Mouse (Mus musculus) stomach, embryonic 14.5 days (tissue): ENCODE data around the gene Etv6. TPM values are rescaled to one million over a fixed set of nuclear protein-coding genes. Genes with fewer than 3 reads are reported as not detected.

Experiments used
- ATAC-seq: fragments of 200-750 bp; cut with Nextera tagmentation; 2 replicates; pipeline ENCODE4 v1.8.0; 2017; ENCODE audit warnings: low read depth, moderate TSS enrichment; ENCODE audit not compliant: insufficient number of reproducible peaks, insufficient read depth, low FRiP score
- H3K27ac ChIP-seq: fragments of 300-500 bp; sonication (generic); 2 replicates; pipeline ENCODE4 v1.5.1; 2014; ENCODE audit warnings: mild to moderate bottlenecking, low read length, moderate library complexity, mixed read lengths
- H3K27me3 ChIP-seq: fragments of 300-500 bp; sonication (generic); 2 replicates; pipeline ENCODE4 v1.6.1; 2014; ENCODE audit warnings: low read length, control low read depth, mixed read lengths; ENCODE audit not compliant: control insufficient read depth, insufficient read depth
- H3K36me3 ChIP-seq: fragments of 300-500 bp; sonication (generic); 2 replicates; pipeline ENCODE4 v1.6.1; 2014; ENCODE audit warnings: mild to moderate bottlenecking, control low read depth, low read length, moderate library complexity, mixed read lengths; ENCODE audit not compliant: control insufficient read depth, insufficient read depth
- H3K4me1 ChIP-seq: fragments of 300-500 bp; sonication (generic); 2 replicates; pipeline ENCODE4 v1.6.1; 2014; ENCODE audit warnings: low read length, control low read depth, mixed read lengths; ENCODE audit not compliant: control insufficient read depth, insufficient read depth
- H3K4me2 ChIP-seq: fragments of 300-500 bp; sonication (generic); replicated peaks from 2 replicates; pipeline ENCODE4 v1.6.1; 2014; ENCODE audit warnings: low read depth, low read length, control low read depth
- H3K4me3 ChIP-seq: fragments of 300-500 bp; sonication (generic); 2 replicates; pipeline ENCODE4 v1.5.1; 2014; ENCODE audit warnings: low read depth, low read length, control low read depth
- H3K9ac ChIP-seq: fragments of 300-500 bp; sonication (generic); replicated peaks from 2 replicates; pipeline ENCODE4 v1.6.1; 2014; ENCODE audit warnings: low read depth, mild to moderate bottlenecking, control low read depth, low read length, moderate library complexity, mixed read lengths
- H3K9me3 ChIP-seq: fragments of 300-500 bp; sonication (generic); 2 replicates; pipeline ENCODE4 v1.6.1; 2016; ENCODE audit warnings: low read depth, low read length, control low read depth; ENCODE audit not compliant: control insufficient read depth
- WGBS: fragments of 180-500 bp; shearing (Covaris S2); extraction: QIAGEN DNeasy Blood & Tissue Kit; methylation state at CpG from one replicate; pipeline ENCODE4 v1.1.7; 2014; 5-methylcytosine and 5-hydroxymethylcytosine counted together
- polyA plus RNA-seq: library from polyadenylated mRNA; unstranded; fragments of >200 nt; fragmentation: Nextera tagmentation; extraction: Ambion mirVana; gene quantifications from 2 replicates; pipeline ENCODE4 v1.2.1, GENCODE M21; 2014

Gene Etv6
- polyA plus RNA-seq, 1 experiment from 2014 or later, result 16.0 TPM

- H3K9ac ChIP-seq, result no peak overlapping the region
- H3K4me2 ChIP-seq, result no peak overlapping the region
- H3K9me3 ChIP-seq, result no peaks in the 10 kb centered on the region
- H3K27ac ChIP-seq, result no peak overlapping the region
- H3K4me3 ChIP-seq, result no peak overlapping the region
- no peaks in the 10 kb centered on the region for H3K4me1 ChIP-seq
- H3K27me3 ChIP-seq, result no peaks in the 10 kb centered on the region
- H3K36me3 ChIP-seq, result no peaks in the 10 kb centered on the region; the same call in 1 of the 2 replicates
- ATAC-seq, result no peak
- 76% methylated on average over 6 of the region's 6 CpGs for WGBS
Measured at GRCm38 (mm10) chr6:134072906-134073305, 37.4 kb downstream of the Etv6 start.

DNA sequence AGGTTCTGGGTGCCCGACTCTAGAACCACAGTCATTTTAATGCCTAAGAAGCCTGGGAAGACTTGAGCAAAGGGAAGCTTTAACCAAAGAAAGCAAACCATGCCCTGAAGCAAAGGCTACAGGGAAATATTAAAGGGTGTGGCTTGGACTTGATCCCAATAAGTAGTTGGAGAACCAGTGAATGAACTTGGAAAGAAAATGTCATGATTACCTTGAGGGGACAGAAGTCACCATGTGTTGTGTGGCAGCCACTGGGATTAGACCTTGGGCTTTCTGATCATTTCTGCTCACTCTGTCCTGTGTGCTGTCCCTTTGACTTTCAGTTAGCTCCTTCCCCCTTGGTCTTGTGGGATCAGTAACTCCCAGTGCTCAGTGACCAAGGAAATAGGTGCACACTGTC is 38.9 kb downstream of the Etv6 start:
- Histone ChIP-seq H3K4me3 (no peak overlapping the region), H3K4me2 (no peak overlapping the region), H3K27ac (no peak overlapping the region), H3K4me1 (no peaks in the 10 kb centered on the region), H3K9me3 (no peaks in the 10 kb centered on the region), H3K36me3 (no peaks in the 10 kb centered on the region), H3K27me3 (no peaks in the 10 kb centered on the region), H3K9ac (no peak overlapping the region)
- no peak for ATAC-seq
- WGBS, result 93% methylated on average over 1 of the region's 1 CpGs

DNA sequence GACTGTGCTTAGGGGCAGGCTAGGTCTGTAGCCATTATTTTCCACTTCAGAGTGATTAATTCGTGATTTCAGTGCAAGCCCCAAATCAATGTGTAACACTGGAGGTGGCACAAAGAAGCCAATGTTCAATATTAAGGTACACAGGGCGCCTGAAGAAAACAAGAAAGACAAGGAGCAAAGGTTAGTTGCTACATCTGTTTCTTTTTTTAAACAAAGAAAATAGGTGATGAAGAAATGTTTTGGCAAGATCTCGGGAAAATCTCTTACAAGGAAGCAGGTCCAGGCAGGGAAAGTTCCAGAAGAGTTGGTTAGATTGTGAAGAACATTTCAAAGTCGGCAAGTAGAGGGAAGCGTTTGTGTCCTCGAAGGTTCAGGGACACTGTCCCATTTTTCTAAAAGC is 39.5 kb downstream of the Etv6 start:
- Histone ChIP-seq H3K4me2 (no peak overlapping the region), H3K27me3 (no peaks in the 10 kb centered on the region)

GRCm38 (mm10) chr6:134078016-134078415 is 42.5 kb downstream of the Etv6 start:
- no peak overlapping the region for H3K27ac ChIP-seq
- ATAC-seq, result no peak
- H3K36me3 ChIP-seq, result no peaks in the 10 kb centered on the region
- no peaks in the 10 kb centered on the region for H3K4me1 ChIP-seq
- H3K9me3 ChIP-seq, result no peaks in the 10 kb centered on the region
- H3K4me2 ChIP-seq, result no peak overlapping the region
- no peak overlapping the region for H3K4me3 ChIP-seq
- no peak overlapping the region for H3K9ac ChIP-seq
- WGBS, result 74% methylated on average over 6 of the region's 6 CpGs
- H3K27me3 ChIP-seq, result no peaks in the 10 kb centered on the region

More for the DNA sequence above, 39.5 kb downstream of the Etv6 start:
- Histone ChIP-seq H3K36me3 (no peaks in the 10 kb centered on the region), H3K9ac (no peak overlapping the region), H3K9me3 (no peaks in the 10 kb centered on the region), H3K27ac (no peak overlapping the region), H3K4me3 (no peak overlapping the region), H3K4me1 (no peaks in the 10 kb centered on the region)
- 80% methylated on average over 6 of the region's 6 CpGs for WGBS
- ATAC-seq, result no peak

GRCm38 (mm10) chr6:134079112-134079511 is 43.6 kb downstream of the Etv6 start:
- Histone ChIP-seq H3K36me3 (no peaks in the 10 kb centered on the region), H3K9ac (no peak overlapping the region), H3K4me2 (no peak overlapping the region), H3K27ac (no peak overlapping the region), H3K9me3 (no peaks in the 10 kb centered on the region), H3K4me1 (no peaks in the 10 kb centered on the region), H3K4me3 (no peak overlapping the region), H3K27me3 (no peaks in the 10 kb centered on the region)
- ATAC-seq, result no peak
- 83% methylated on average over 9 of the region's 9 CpGs for WGBS

DNA sequence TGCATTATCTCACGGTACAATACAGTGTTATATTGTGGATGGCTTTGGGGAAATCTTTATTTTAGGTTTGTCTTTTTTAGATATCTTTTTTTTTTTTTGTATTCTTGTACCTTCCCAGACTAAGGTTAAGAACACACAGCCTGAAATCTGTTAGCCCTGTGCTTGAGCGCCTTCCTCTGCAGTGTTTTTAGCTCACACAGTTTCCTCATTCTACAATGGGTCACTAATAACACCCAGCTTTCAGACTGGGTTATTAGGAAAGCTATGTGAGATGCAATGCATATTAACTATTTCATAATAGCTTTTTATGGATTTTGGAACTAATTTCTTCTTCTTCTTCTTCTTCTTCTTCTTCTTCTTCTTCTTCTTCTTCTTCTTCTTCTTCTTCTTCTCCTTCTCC is 44.1 kb downstream of the Etv6 start:
- no peaks in the 10 kb centered on the region for H3K36me3 ChIP-seq
- no peak for ATAC-seq
- H3K4me3 ChIP-seq, result no peak overlapping the region
- no peaks in the 10 kb centered on the region for H3K27me3 ChIP-seq
- no peaks in the 10 kb centered on the region for H3K9me3 ChIP-seq
- 93% methylated on average over 2 of the region's 2 CpGs for WGBS
- no peak overlapping the region for H3K4me2 ChIP-seq
- no peak overlapping the region for H3K9ac ChIP-seq
- H3K4me1 ChIP-seq, result no peaks in the 10 kb centered on the region
- H3K27ac ChIP-seq, result no peak overlapping the region

DNA sequence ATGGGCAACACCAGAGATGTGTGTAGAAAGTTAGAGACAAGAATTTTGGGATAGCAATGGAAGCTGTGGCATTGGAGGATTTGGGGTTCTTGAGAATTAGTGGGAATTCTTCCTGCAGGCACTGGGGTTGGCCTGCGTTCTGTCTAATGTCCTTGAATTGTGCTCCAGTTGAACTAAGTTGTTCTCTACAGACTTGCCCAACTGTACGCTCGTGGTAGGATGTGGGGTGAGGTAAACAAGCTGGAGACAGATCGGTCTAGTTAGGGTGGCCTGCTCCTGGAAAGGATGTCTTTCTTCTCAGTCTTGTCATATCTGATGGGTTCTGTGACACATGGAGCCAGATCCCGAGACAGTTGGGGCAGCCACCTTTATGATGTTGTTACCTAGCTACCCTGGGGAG is 45.4 kb downstream of the Etv6 start:
- no peaks in the 10 kb centered on the region for H3K4me1 ChIP-seq
- no peak overlapping the region for H3K27ac ChIP-seq
- WGBS, result 94% methylated on average over 5 of the region's 5 CpGs
- no peaks in the 10 kb centered on the region for H3K9me3 ChIP-seq
- no peak overlapping the region for H3K4me3 ChIP-seq
- H3K36me3 ChIP-seq, result no peaks in the 10 kb centered on the region
- H3K9ac ChIP-seq, result no peak overlapping the region
- no peaks in the 10 kb centered on the region for H3K27me3 ChIP-seq
- ATAC-seq, result no peak
- H3K4me2 ChIP-seq, result no peak overlapping the region

GRCm38 (mm10) chr6:134082229-134082920 is 46.9 kb downstream of the Etv6 start:
- no peak overlapping the region for H3K27ac ChIP-seq
- H3K4me3 ChIP-seq, result no peak overlapping the region
- H3K9ac ChIP-seq, result no peak overlapping the region
- no peaks in the 10 kb centered on the region for H3K36me3 ChIP-seq
- no peaks in the 10 kb centered on the region for H3K4me1 ChIP-seq
- ATAC-seq, result no peak
- no peaks in the 10 kb centered on the region for H3K9me3 ChIP-seq
- no peaks in the 10 kb centered on the region for H3K27me3 ChIP-seq
- no peak overlapping the region for H3K4me2 ChIP-seq
- 85% methylated on average over 15 of the region's 15 CpGs for WGBS

DNA sequence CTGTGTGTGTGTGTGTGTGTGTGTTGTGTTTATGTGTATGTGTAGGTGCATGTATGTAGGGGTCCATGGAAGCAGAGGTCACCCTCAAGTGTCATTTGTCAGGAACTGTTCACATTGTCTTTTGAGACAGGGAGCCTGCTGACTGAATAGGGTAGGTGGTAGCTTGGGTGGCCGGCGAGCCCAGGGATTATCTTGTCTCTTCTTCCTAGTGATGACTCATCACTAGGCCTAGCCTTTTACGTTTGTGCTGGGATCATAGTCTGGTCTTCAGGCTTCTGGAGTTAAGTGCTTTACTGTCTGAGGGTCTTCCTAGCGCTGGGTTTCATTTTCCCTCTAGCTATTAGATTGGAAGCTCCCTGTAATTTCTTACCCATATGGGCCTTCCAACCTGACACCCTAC is 47.9 kb downstream of the Etv6 start:
- no peaks in the 10 kb centered on the region for H3K4me1 ChIP-seq
- no peaks in the 10 kb centered on the region for H3K9me3 ChIP-seq
- no peak overlapping the region for H3K27ac ChIP-seq
- ATAC-seq, result no peak
- H3K36me3 ChIP-seq, result no peaks in the 10 kb centered on the region
- no peak overlapping the region for H3K9ac ChIP-seq
- WGBS, result 76% methylated on average over 4 of the region's 4 CpGs
- H3K4me3 ChIP-seq, result no peak overlapping the region
- no peak overlapping the region for H3K4me2 ChIP-seq
- H3K27me3 ChIP-seq, result no peaks in the 10 kb centered on the region
